Mouse (Mus musculus) MEL (cell line): Measurements from ENCODE around the gene Rffl.
A peak's percentile ranks its signal among the peaks of the same experiment; 100 is the strongest.

Experiments
- CTCF ChIP-seq, 3 experiments: IDR thresholded peaks in 2 of 3; conservative IDR thresholded peaks in 1 of 3; 2 replicates each; pipeline ENCODE4 v1.5.1; 2011 to 2012; ENCODE audit warnings: low read length in 3 of 3, low read depth in 2 of 3, mild to moderate bottlenecking in 2 of 3, improper control_type of control experiment in 1 of 3, inconsistent platforms in 1 of 3, mixed read lengths in 1 of 3, moderate library complexity in 1 of 3; ENCODE audit not compliant: control insufficient read depth in 1 of 3, insufficient read depth in 1 of 3, poor library complexity in 1 of 3, severe bottlenecking in 1 of 3
- ELF1 ChIP-seq: IDR thresholded peaks from 2 replicates; pipeline ENCODE4 v1.6.1; 2014; ENCODE audit warnings: low read depth, mild to moderate bottlenecking, inconsistent platforms, low read length, improper control_type of control experiment, moderate library complexity
- GABPA ChIP-seq: IDR thresholded peaks from 2 replicates; pipeline ENCODE4 v1.6.1; 2012; ENCODE audit warnings: low read depth, mild to moderate bottlenecking, inconsistent platforms, low read length, improper control_type of control experiment, moderate library complexity
- MAX ChIP-seq: IDR thresholded peaks from 2 replicates; pipeline ENCODE4 v1.6.1; 2011; ENCODE audit warnings: low read length, improper control_type of control experiment
- POLR2A ChIP-seq, 2 experiments: IDR thresholded peaks; 2 replicates each; pipeline ENCODE4 v1.6.1; 2011 to 2012; ENCODE audit warnings: low read length in 2 of 2, mild to moderate bottlenecking in 2 of 2, control low read depth in 1 of 2, improper control_type of control experiment in 1 of 2, low read depth in 1 of 2, moderate library complexity in 1 of 2; ENCODE audit not compliant: control insufficient read depth in 1 of 2, insufficient read depth in 1 of 2, poor library complexity in 1 of 2
- SMC3 ChIP-seq: IDR thresholded peaks from 2 replicates; pipeline ENCODE4 v1.6.1; 2011; ENCODE audit warnings: low read depth, low read length, improper control_type of control experiment
- USF1 ChIP-seq: IDR thresholded peaks from 2 replicates; pipeline ENCODE4 v1.6.1; 2014; ENCODE audit warnings: low read depth, mild to moderate bottlenecking, inconsistent platforms, low read length, improper control_type of control experiment, moderate library complexity
- ZNF384 ChIP-seq: IDR thresholded peaks from 2 replicates; pipeline ENCODE4 v1.6.1; 2012; ENCODE audit warnings: low read depth, mild to moderate bottlenecking, inconsistent platforms, low read length, improper control_type of control experiment

- TF ChIP-seq GABPA (0 out of 2 replicates have a peak, but pooled peaks have one; percentile 21), MAX (no peak), USF1 (no peak; the same call in 1 of the 2 replicates), POLR2A (IDR thresholded peaks at IDR 0.05; ENCODE audit: control insufficient read depth in 1 of 2, insufficient read depth in 1 of 2, low read depth in 1 of 2, low read length in 2 of 2, poor library complexity in 1 of 2) (peak in 1 of 2 experiments; percentile 45; a peak in 2 of 4 replicates), SMC3 (no peak; the same call in 1 of the 2 replicates), CTCF (IDR thresholded peaks at IDR 0.05 in 2 of 3, conservative IDR thresholded peaks at IDR 0.05 in 1 of 3; ENCODE audit: control insufficient read depth in 1 of 3, insufficient read depth in 1 of 3, low read depth in 2 of 3, low read length in 3 of 3, poor library complexity in 1 of 3, severe bottlenecking in 1 of 3) (no peak), ZNF384 (peak; percentile 33; the same call in 1 of the 2 replicates), ELF1 (no peak)
These were observed 3.9 kb upstream of the Rffl start for GRCm38 (mm10) chr11:82874924-82875323.
